In genomic region chr5:122988021-122988751, GRCm38 (mm10) we compare ENCODE assay signal across 10 mouse cellular contexts. TPM values are rescaled to one million over a fixed set of nuclear protein-coding genes. Genes with fewer than 3 reads are reported as not detected.
DNase-seq lines count a peak whose midpoint lies in the region; ATAC-seq and TF ChIP-seq lines count a peak whose summit lies in the region.
"Had no signal": no experiment of that assay in that cellular context is flagged by ENCODE, and none has a peak within 500 bp of the region (broad histone marks: within the 10 kb centered on the region; RNA-seq: fewer than 3 reads in every experiment).

No protein-coding gene starts in this region.

- 0 out of 2 replicates have a peak, but pooled peaks have one; percentile 13 for ATAC-seq in forebrain, embryonic 15.5 days (replicated peaks)
- no peak for ATAC-seq in limb, embryonic 14.5 days (ENCODE audit: low FRiP score, low read depth)
- ATAC-seq in midbrain, embryonic 12.5 days (ENCODE audit: low FRiP score, low read depth): 0 out of 2 replicates have a peak, but pooled peaks have one; percentile 5

- TF ChIP-seq CTCF in gastrocnemius, adult 2 months (IDR thresholded peaks at IDR 0.05): no peak; the same call in 1 of the 2 replicates
- TF ChIP-seq CTCF in brain, embryonic 14.5 days (IDR thresholded peaks at IDR 0.05; ENCODE audit: borderline replicate concordance, extremely low read depth, insufficient read depth, insufficient read length): no peak

- peaks cover 64% of the 10 kb centered on the region for H3K4me1 ChIP-seq in forebrain, embryonic 15.5 days
- peaks cover 29% of the 10 kb centered on the region for H3K4me1 ChIP-seq in limb, embryonic 14.5 days (ENCODE audit: control insufficient read depth, insufficient read depth, low read length)
- peaks cover 62% of the 10 kb centered on the region for H3K4me1 ChIP-seq in midbrain, embryonic 12.5 days

- H3K9ac ChIP-seq in forebrain, embryonic 15.5 days (replicated peaks): peak overlapping the region; percentile 68
- H3K9ac ChIP-seq in limb, embryonic 14.5 days (ENCODE audit: low read depth, low read length, severe bottlenecking): peak overlapping the region; percentile 83
- H3K9ac ChIP-seq in midbrain, embryonic 12.5 days (replicated peaks): peak overlapping the region; percentile 81

- WGBS in forebrain, embryonic 15.5 days: 1% methylated on average over 41 of the region's 41 CpGs
- under 1% methylated on average over 34 of the region's 41 CpGs for WGBS in limb, embryonic 14.5 days
- WGBS in midbrain, embryonic 12.5 days: 0% methylated on average over 38 of the region's 41 CpGs

- peak overlapping the region; percentile 99 for H3K4me2 ChIP-seq in forebrain, embryonic 15.5 days (replicated peaks)
- peak overlapping the region; percentile 99 for H3K4me2 ChIP-seq in limb, embryonic 14.5 days (replicated peaks; ENCODE audit: low read depth, low read length, severe bottlenecking)
- H3K4me2 ChIP-seq in midbrain, embryonic 12.5 days (replicated peaks): peak overlapping the region; percentile 97

- peak; percentile 67 for DNase-seq in gastrocnemius, adult 2 months
- DNase-seq in gastrocnemius, adult 8-10 months (ENCODE audit: low spot score in 2 of 2): no peak
- peak; percentile 77 for DNase-seq in brain, embryonic 14.5 days (ENCODE audit: low read depth)
- peak; percentile 73 for DNase-seq in induced T-regulatory cell, adult 2 months (ENCODE audit: low read depth)
- peak; percentile 63 for DNase-seq in limb, embryonic 14.5 days (ENCODE audit: low spot score)
- DNase-seq in spleen, postnatal 4 days (ENCODE audit: low spot score in 2 of 2): peak; percentile 30 to 78

- no peaks in the 10 kb centered on the region for H3K9me3 ChIP-seq in forebrain, embryonic 15.5 days
- H3K9me3 ChIP-seq in limb, embryonic 14.5 days (ENCODE audit: control insufficient read depth, low read length): no peaks in the 10 kb centered on the region
- no peaks in the 10 kb centered on the region for H3K9me3 ChIP-seq in midbrain, embryonic 12.5 days

- peak overlapping the region; percentile 96 for H3K27ac ChIP-seq in gastrocnemius, adult 2 months
- peak overlapping the region; percentile 94 for H3K27ac ChIP-seq in forebrain, embryonic 15.5 days (replicated peaks)
- peak overlapping the region; percentile 83 for H3K27ac ChIP-seq in limb, embryonic 14.5 days (replicated peaks; ENCODE audit: low read depth, low read length)
- peak overlapping the region; percentile 91 for H3K27ac ChIP-seq in midbrain, embryonic 12.5 days (replicated peaks)

- TF ChIP-seq POLR2A in brain, embryonic 14.5 days (IDR thresholded peaks at IDR 0.05; ENCODE audit: borderline replicate concordance, extremely low read depth, insufficient read depth, insufficient read length, poor library complexity, severe bottlenecking): no peak; the same call in 1 of the 2 replicates
- TF ChIP-seq POLR2A in limb, embryonic 14.5 days (IDR thresholded peaks at IDR 0.05; ENCODE audit: borderline replicate concordance, extremely low read depth, insufficient read depth, insufficient read length): no peak

- intact Hi-C loops in gastrocnemius, adult 2 months (cut with DNase I): loop anchor here (2.0 kb wide), 1 partner anchor 21 kb away; no protein-coding TSS in a partner anchor

- peak overlapping the region; percentile 77 for H3K4me3 ChIP-seq in gastrocnemius, adult 2 months
- peak overlapping the region; percentile 68 for H3K4me3 ChIP-seq in forebrain, embryonic 15.5 days
- peak overlapping the region; percentile 74 for H3K4me3 ChIP-seq in limb, embryonic 14.5 days (replicated peaks; ENCODE audit: low read length)
- H3K4me3 ChIP-seq in midbrain, embryonic 12.5 days: peak overlapping the region; percentile 75

- H3K27me3 ChIP-seq in forebrain, embryonic 15.5 days: no peaks in the 10 kb centered on the region
- no peaks in the 10 kb centered on the region for H3K27me3 ChIP-seq in limb, embryonic 14.5 days (ENCODE audit: control insufficient read depth, insufficient read depth, low read length)
- H3K27me3 ChIP-seq in midbrain, embryonic 12.5 days: no peaks in the 10 kb centered on the region
- H3K27me3 ChIP-seq: Patski had no signal

- no peaks in the 10 kb centered on the region for H3K36me3 ChIP-seq in forebrain, embryonic 15.5 days
- H3K36me3 ChIP-seq in limb, embryonic 14.5 days (ENCODE audit: control insufficient read depth, insufficient read depth, low read length): no peaks in the 10 kb centered on the region
- no peaks in the 10 kb centered on the region for H3K36me3 ChIP-seq in midbrain, embryonic 12.5 days

RNA-seq across cellular contexts. Expression of gene Kdm2b, which starts 1.4 kb away (rescaled TPM):
- total RNA-seq in gastrocnemius, adult 2 months (2021): 10 to 100 TPM; 11.5 to 13.3 TPM
- total RNA-seq in gastrocnemius, adult 8-10 months (2022): 10 to 100 TPM; 11.1 to 15.6 (median 13.1) TPM
- polyA plus RNA-seq in brain, embryonic 14.5 days (2012; rRNA removed): 81.7 and 102 TPM in 2 replicates
- 138 and 141 TPM in 2 replicates for polyA plus RNA-seq in forebrain, embryonic 15.5 days (2015; fragmentation: Nextera tagmentation; extraction: Ambion mirVana)
- polyA plus RNA-seq in limb, embryonic 14.5 days (2012; rRNA removed): 40.9 and 45.8 TPM in 2 replicates
- 37.0 and 41.7 TPM in 2 replicates for polyA plus RNA-seq in limb, embryonic 14.5 days (2014; fragmentation: Nextera tagmentation; extraction: Ambion mirVana)
- 108 and 115 TPM in 2 replicates for polyA plus RNA-seq in midbrain, embryonic 12.5 days (2016; fragmentation: Nextera tagmentation; extraction: Ambion mirVana)

RNA-seq across cellular contexts. Expression of gene Orai1, which starts 26.7 kb away (rescaled TPM):
- total RNA-seq in gastrocnemius, adult 2 months (2021): 10 to 100 TPM; 32.1 to 38.7 TPM
- 10 to 100 TPM; 27.8 to 35.0 (median 29.8) TPM for total RNA-seq in gastrocnemius, adult 8-10 months (2022)
- polyA plus RNA-seq in brain, embryonic 14.5 days (2012; rRNA removed): 21.2 and 23.6 TPM in 2 replicates
- polyA plus RNA-seq in forebrain, embryonic 15.5 days (2015; fragmentation: Nextera tagmentation; extraction: Ambion mirVana): 14.0 and 14.9 TPM in 2 replicates
- polyA plus RNA-seq in limb, embryonic 14.5 days (2012; rRNA removed): 25.0 and 35.0 TPM in 2 replicates
- polyA plus RNA-seq in limb, embryonic 14.5 days (2014; fragmentation: Nextera tagmentation; extraction: Ambion mirVana): 20.7 and 20.9 TPM in 2 replicates
- 11.7 and 13.7 TPM in 2 replicates for polyA plus RNA-seq in midbrain, embryonic 12.5 days (2016; fragmentation: Nextera tagmentation; extraction: Ambion mirVana)

RNA-seq across cellular contexts. Expression of gene Morn3, which starts 58.6 kb away (rescaled TPM):
- total RNA-seq in gastrocnemius, adult 2 months (2021): not detected
- not detected for total RNA-seq in gastrocnemius, adult 8-10 months (2022)
- 0.16 and 0.59 TPM in 2 replicates for polyA plus RNA-seq in brain, embryonic 14.5 days (2012; rRNA removed)
- 1.1 and 2.2 TPM in 2 replicates for polyA plus RNA-seq in forebrain, embryonic 15.5 days (2015; fragmentation: Nextera tagmentation; extraction: Ambion mirVana)
- polyA plus RNA-seq in limb, embryonic 14.5 days (2012; rRNA removed): not detected in 2 replicates
- not detected in 2 replicates for polyA plus RNA-seq in limb, embryonic 14.5 days (2014; fragmentation: Nextera tagmentation; extraction: Ambion mirVana)
- not detected in 2 replicates for polyA plus RNA-seq in midbrain, embryonic 12.5 days (2016; fragmentation: Nextera tagmentation; extraction: Ambion mirVana)
- total RNA-seq: left cerebral cortex, postnatal 14 days had no signal

Comparison
In these comparisons a context has a peak if more than half of its experiments do, and no peak if none do; other contexts are left out.
1. DNase-seq: peak in gastrocnemius, adult 2 months (single experiment), brain, embryonic 14.5 days (single experiment), induced T-regulatory cell, adult 2 months (single experiment), limb, embryonic 14.5 days (single experiment) and spleen, postnatal 4 days (2 of 2); none in gastrocnemius, adult 8-10 months (0 of 2).
2. Peak in every context shown above with its lines, with median percentiles within 50 percentile points of each other: H3K27ac ChIP-seq, H3K4me3 ChIP-seq, H3K4me2 ChIP-seq and H3K9ac ChIP-seq.